Mouse (Mus musculus) embryo, embryonic 10 days (tissue): Measurements from ENCODE around the gene Adtrp.

Source experiments
- DNase-seq: peaks from one replicate; pipeline ENCODE4 v3.0.0-alpha.2; 2015; ENCODE audit warnings: low spot score

Gene Adtrp

GRCm38 (mm10) chr13:41779603-41780180, 67.8 kb downstream of the Adtrp start:
- no peak for DNase-seq

- no peak for DNase-seq
Measured at GRCm38 (mm10) chr13:41773812-41774376, 73.6 kb downstream of the Adtrp start.

- DNase-seq = no peak
Measured at GRCm38 (mm10) chr13:41771061-41771460, 76.4 kb downstream of the Adtrp start.

GRCm38 (mm10) chr13:41767941-41768340, 79.5 kb downstream of the Adtrp start:
- no peak for DNase-seq

GRCm38 (mm10) chr13:41761986-41762385, 85.5 kb downstream of the Adtrp start:
- no peak for DNase-seq

- DNase-seq = no peak
Measured at GRCm38 (mm10) chr13:41760484-41760883, 87.0 kb downstream of the Adtrp start.

- DNase-seq = no peak
Measured at GRCm38 (mm10) chr13:41758550-41759465, 88.7 kb downstream of the Adtrp start.

- no peak for DNase-seq
Measured at GRCm38 (mm10) chr13:41753114-41753513, 94.4 kb downstream of the Adtrp start.

- no peak for DNase-seq
Measured at GRCm38 (mm10) chr13:41750481-41750880, 97.0 kb downstream of the Adtrp start.

GRCm38 (mm10) chr13:41748866-41749265, 98.6 kb downstream of the Adtrp start:
- DNase-seq = no peak

- DNase-seq = no peak
Measured at GRCm38 (mm10) chr13:41747691-41748090, 99.8 kb downstream of the Adtrp start.

- DNase-seq = peak; percentile 23
Measured at GRCm38 (mm10) chr13:41746971-41747615, 100.4 kb downstream of the Adtrp start.

- DNase-seq = no peak
Measured at GRCm38 (mm10) chr13:41740456-41741085, 106.9 kb downstream of the Adtrp start.

- peak; percentile 23 for DNase-seq
Measured at GRCm38 (mm10) chr13:41737628-41738309, 109.7 kb downstream of the Adtrp start.

GRCm38 (mm10) chr13:41729660-41730059, 117.8 kb downstream of the Adtrp start:
- DNase-seq = no peak

- DNase-seq = no peak
Measured at GRCm38 (mm10) chr13:41727803-41728202, 119.7 kb downstream of the Adtrp start.

GRCm38 (mm10) chr13:41719331-41719730, 128.2 kb downstream of the Adtrp start:
- DNase-seq = no peak

- no peak for DNase-seq
Measured at GRCm38 (mm10) chr13:41718051-41718450, 129.4 kb downstream of the Adtrp start.
